Mouse (Mus musculus) MEL (cell line): ENCODE measurements at regions not wholly inside any gene's neighbourhood (a gene's known extent, or its start where the extent isn't known, plus 50 kb on each side); places are given as distances from the start of the nearest gene placed in this dataset.
A peak's percentile ranks its signal among the peaks of the same experiment; 100 is the strongest.

Source experiments
- DNase-seq: peaks from one replicate; pipeline ENCODE4 v3.0.0; 2011; ENCODE audit warnings: low read depth, low spot score
- H3K27ac ChIP-seq: 2 replicates; pipeline ENCODE4 v1.5.1; 2012; ENCODE audit warnings: low read depth, mild to moderate bottlenecking, control low read depth, low read length, moderate library complexity; ENCODE audit not compliant: control insufficient read depth
- H3K27me3 ChIP-seq, 2 experiments: fragments of 150-350 bp in 1 of 2; sonication (generic) in 1 of 2; 2 replicates each; pipeline ENCODE4 v1.6.1; 2012; ENCODE audit warnings: low read length in 2 of 2, mild to moderate bottlenecking in 2 of 2, improper control_type of control experiment in 1 of 2, moderate library complexity in 1 of 2; ENCODE audit not compliant: insufficient read depth in 2 of 2, control insufficient read depth in 1 of 2
- H3K36me3 ChIP-seq, 2 experiments: 2 replicates each; pipeline ENCODE4 v1.6.1; 2012 to 2014; ENCODE audit warnings: low read length in 2 of 2, improper control_type of control experiment in 1 of 2, inconsistent platforms in 1 of 2, mild to moderate bottlenecking in 1 of 2; ENCODE audit not compliant: insufficient read depth in 2 of 2, control insufficient read depth in 1 of 2
- H3K4me1 ChIP-seq, 2 experiments: fragments of 150-350 bp in 1 of 2; sonication (generic) in 1 of 2; 2 replicates each; pipeline ENCODE4 v1.6.1; 2012; ENCODE audit warnings: low read length in 2 of 2, improper control_type of control experiment in 1 of 2, mild to moderate bottlenecking in 1 of 2; ENCODE audit not compliant: insufficient read depth in 2 of 2, control insufficient read depth in 1 of 2
- H3K4me3 ChIP-seq, 2 experiments: fragments of 150-350 bp in 1 of 2; sonication (generic) in 1 of 2; 2 replicates each; pipeline ENCODE4 v1.5.1; 2012; ENCODE audit warnings: low read depth in 2 of 2, low read length in 2 of 2, mild to moderate bottlenecking in 2 of 2, moderate library complexity in 2 of 2, control low read depth in 1 of 2, improper control_type of control experiment in 1 of 2; ENCODE audit not compliant: control insufficient read depth in 1 of 2, insufficient read depth in 1 of 2
- H3K79me2 ChIP-seq: 2 replicates; pipeline ENCODE4 v1.6.1; 2012; ENCODE audit warnings: mild to moderate bottlenecking, low read length, moderate library complexity; ENCODE audit not compliant: control insufficient read depth, poor library complexity, insufficient read depth
- H3K9ac ChIP-seq: 2 replicates; pipeline ENCODE4 v1.6.1; 2012; ENCODE audit warnings: low read depth, mild to moderate bottlenecking, control low read depth, low read length, moderate library complexity; ENCODE audit not compliant: control insufficient read depth, poor library complexity, severe bottlenecking
- H3K9me3 ChIP-seq: fragments of 150-350 bp; sonication (generic); replicated peaks from 2 replicates; pipeline ENCODE4 v1.6.1; 2012; ENCODE audit warnings: mild to moderate bottlenecking, low read length, improper control_type of control experiment, moderate library complexity; ENCODE audit not compliant: insufficient read depth
- BHLHE40 ChIP-seq: IDR thresholded peaks from 2 replicates; pipeline ENCODE4 v1.6.1; 2012; ENCODE audit warnings: low read depth, mild to moderate bottlenecking, inconsistent platforms, low read length, improper control_type of control experiment, borderline replicate concordance
- CHD2 ChIP-seq: IDR thresholded peaks from 2 replicates; pipeline ENCODE4 v1.6.1; 2011; ENCODE audit warnings: low read length, improper control_type of control experiment
- CTCF ChIP-seq, 3 experiments: IDR thresholded peaks in 2 of 3; conservative IDR thresholded peaks in 1 of 3; 2 replicates each; pipeline ENCODE4 v1.5.1; 2011 to 2012; ENCODE audit warnings: low read length in 3 of 3, low read depth in 2 of 3, mild to moderate bottlenecking in 2 of 3, improper control_type of control experiment in 1 of 3, inconsistent platforms in 1 of 3, mixed read lengths in 1 of 3, moderate library complexity in 1 of 3; ENCODE audit not compliant: control insufficient read depth in 1 of 3, insufficient read depth in 1 of 3, poor library complexity in 1 of 3, severe bottlenecking in 1 of 3
- E2F4 ChIP-seq: IDR thresholded peaks from 2 replicates; pipeline ENCODE4 v1.6.1; 2011; ENCODE audit warnings: low read depth, low read length, improper control_type of control experiment, borderline replicate concordance
- ELF1 ChIP-seq: IDR thresholded peaks from 2 replicates; pipeline ENCODE4 v1.6.1; 2014; ENCODE audit warnings: low read depth, mild to moderate bottlenecking, inconsistent platforms, low read length, improper control_type of control experiment, moderate library complexity
- ETS1 ChIP-seq: IDR thresholded peaks from 2 replicates; pipeline ENCODE4 v1.6.1; 2012; ENCODE audit warnings: low read depth, mild to moderate bottlenecking, inconsistent platforms, low read length, improper control_type of control experiment, moderate library complexity
- GABPA ChIP-seq: IDR thresholded peaks from 2 replicates; pipeline ENCODE4 v1.6.1; 2012; ENCODE audit warnings: low read depth, mild to moderate bottlenecking, inconsistent platforms, low read length, improper control_type of control experiment, moderate library complexity
- GATA1 ChIP-seq: IDR thresholded peaks from 2 replicates; pipeline ENCODE4 v1.6.1; 2011; ENCODE audit warnings: low read depth, low read length, improper control_type of control experiment
- HCFC1 ChIP-seq: IDR thresholded peaks from 2 replicates; pipeline ENCODE4 v1.6.1; 2012; ENCODE audit warnings: low read depth, mild to moderate bottlenecking, inconsistent platforms, low read length, improper control_type of control experiment, moderate library complexity
- MAFK ChIP-seq: IDR thresholded peaks from 2 replicates; pipeline ENCODE4 v1.6.1; 2011; ENCODE audit warnings: low read depth, mild to moderate bottlenecking, low read length, improper control_type of control experiment, borderline replicate concordance
- MAX ChIP-seq: IDR thresholded peaks from 2 replicates; pipeline ENCODE4 v1.6.1; 2011; ENCODE audit warnings: low read length, improper control_type of control experiment
- MAZ ChIP-seq: IDR thresholded peaks from 2 replicates; pipeline ENCODE4 v1.6.1; 2012; ENCODE audit warnings: low read depth, mild to moderate bottlenecking, inconsistent platforms, low read length, improper control_type of control experiment
- MEF2A ChIP-seq: IDR thresholded peaks from 2 replicates; pipeline ENCODE4 v1.6.1; 2014; ENCODE audit warnings: low read depth, mild to moderate bottlenecking, inconsistent platforms, low read length, improper control_type of control experiment; ENCODE audit not compliant: poor library complexity, insufficient replicate concordance, severe bottlenecking; ENCODE audit errors: extremely low read depth
- MXI1 ChIP-seq: IDR thresholded peaks from 2 replicates; pipeline ENCODE4 v1.6.1; 2011; ENCODE audit warnings: mild to moderate bottlenecking, low read depth, low read length, improper control_type of control experiment
- MYB ChIP-seq: IDR thresholded peaks from 2 replicates; pipeline ENCODE4 v1.6.1; 2011; ENCODE audit warnings: mild to moderate bottlenecking, low read depth, low read length, improper control_type of control experiment
- MYC ChIP-seq: IDR thresholded peaks from 2 replicates; pipeline ENCODE4 v1.6.1; 2011; ENCODE audit warnings: low read depth, mild to moderate bottlenecking, low read length, improper control_type of control experiment, moderate library complexity
- NELFE ChIP-seq: IDR thresholded peaks from 2 replicates; pipeline ENCODE4 v1.6.1; 2011; ENCODE audit warnings: low read depth, low read length, improper control_type of control experiment
- NRF1 ChIP-seq: IDR thresholded peaks from 2 replicates; pipeline ENCODE4 v1.6.1; 2014; ENCODE audit warnings: low read depth, mild to moderate bottlenecking, inconsistent platforms, low read length, improper control_type of control experiment, moderate library complexity; ENCODE audit not compliant: poor library complexity, insufficient read depth, severe bottlenecking
- POLR2A ChIP-seq, 2 experiments: IDR thresholded peaks; 2 replicates each; pipeline ENCODE4 v1.6.1; 2011 to 2012; ENCODE audit warnings: low read length in 2 of 2, mild to moderate bottlenecking in 2 of 2, control low read depth in 1 of 2, improper control_type of control experiment in 1 of 2, low read depth in 1 of 2, moderate library complexity in 1 of 2; ENCODE audit not compliant: control insufficient read depth in 1 of 2, insufficient read depth in 1 of 2, poor library complexity in 1 of 2
- POLR2AphosphoS5 ChIP-seq: IDR thresholded peaks from 2 replicates; pipeline ENCODE4 v1.6.1; 2012; ENCODE audit warnings: low read depth, borderline replicate concordance, mild to moderate bottlenecking, inconsistent platforms, low read length, moderate library complexity, mixed read lengths
- RAD21 ChIP-seq: IDR thresholded peaks from 2 replicates; pipeline ENCODE4 v1.6.1; 2011; ENCODE audit warnings: mild to moderate bottlenecking, low read depth, low read length, improper control_type of control experiment
- SIN3A ChIP-seq: IDR thresholded peaks from 2 replicates; pipeline ENCODE4 v1.6.1; 2012; ENCODE audit warnings: low read length, improper control_type of control experiment, inconsistent platforms
- SMC3 ChIP-seq: IDR thresholded peaks from 2 replicates; pipeline ENCODE4 v1.6.1; 2011; ENCODE audit warnings: low read depth, low read length, improper control_type of control experiment
- TAL1 ChIP-seq: IDR thresholded peaks from 2 replicates; pipeline ENCODE4 v1.6.1; 2012; ENCODE audit warnings: mild to moderate bottlenecking, inconsistent platforms, low read length, moderate library complexity, mixed read lengths
- TBP ChIP-seq: IDR thresholded peaks from 2 replicates; pipeline ENCODE4 v1.8.0; 2011; ENCODE audit warnings: low read depth, low read length, improper control_type of control experiment
- UBTF ChIP-seq: IDR thresholded peaks from 2 replicates; pipeline ENCODE4 v1.6.1; 2012; ENCODE audit warnings: low read depth, mild to moderate bottlenecking, inconsistent platforms, low read length, improper control_type of control experiment, moderate library complexity, borderline replicate concordance; ENCODE audit not compliant: insufficient read depth
- USF1 ChIP-seq: IDR thresholded peaks from 2 replicates; pipeline ENCODE4 v1.6.1; 2014; ENCODE audit warnings: low read depth, mild to moderate bottlenecking, inconsistent platforms, low read length, improper control_type of control experiment, moderate library complexity
- USF2 ChIP-seq, 2 experiments: IDR thresholded peaks; 2 replicates each; pipeline ENCODE4 v1.6.1; 2011 to 2012; ENCODE audit warnings: improper control_type of control experiment in 2 of 2, low read length in 2 of 2, borderline replicate concordance in 1 of 2, inconsistent platforms in 1 of 2, low read depth in 1 of 2, mild to moderate bottlenecking in 1 of 2; ENCODE audit not compliant: insufficient read depth in 1 of 2
- ZC3H11A ChIP-seq: IDR thresholded peaks from 2 replicates; pipeline ENCODE4 v1.6.1; 2012; ENCODE audit warnings: low read depth, mild to moderate bottlenecking, inconsistent platforms, low read length, improper control_type of control experiment
- ZKSCAN1 ChIP-seq: IDR thresholded peaks from 2 replicates; pipeline ENCODE4 v1.6.1; 2012; ENCODE audit warnings: low read depth, mild to moderate bottlenecking, inconsistent platforms, low read length, improper control_type of control experiment, moderate library complexity

DNA sequence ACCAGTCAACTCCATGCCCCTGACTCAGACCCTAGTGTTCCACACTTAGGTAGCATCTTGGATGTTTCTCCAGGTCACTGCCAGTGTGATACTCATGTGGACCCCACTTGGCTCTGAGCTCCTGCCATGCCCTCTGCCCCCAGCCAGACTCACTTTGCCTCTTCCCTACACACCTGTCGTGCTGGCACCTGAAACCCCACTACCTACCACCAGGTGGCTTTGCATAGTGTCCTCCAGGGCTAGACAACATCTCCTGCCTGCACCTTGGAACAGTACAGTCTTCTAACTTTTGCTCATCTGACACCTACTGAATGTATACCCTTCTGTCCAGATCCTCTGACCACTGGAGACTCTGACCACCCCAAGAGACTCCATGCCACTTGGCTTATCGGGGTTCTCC, 80.6 kb downstream of the Fam53a start:
- no peaks in the 10 kb centered on the region for H3K36me3 ChIP-seq
- no peak overlapping the region for H3K27ac ChIP-seq
- DNase-seq: no peak
- H3K27me3 ChIP-seq: peaks cover 4 to 11% of the 10 kb centered on the region in 2 experiments
- H3K4me1 ChIP-seq: no peaks in the 10 kb centered on the region; a peak in 1 of 4 replicates
- H3K9me3 ChIP-seq: no peaks in the 10 kb centered on the region
- H3K4me3 ChIP-seq: no peak overlapping the region
- H3K9ac ChIP-seq: no peak overlapping the region
- no peaks in the 10 kb centered on the region for H3K79me2 ChIP-seq
- no peak for TF ChIP-seq POLR2A (IDR thresholded peaks at IDR 0.05; ENCODE audit: control insufficient read depth in 1 of 2, insufficient read depth in 1 of 2, low read depth in 1 of 2, low read length in 2 of 2, poor library complexity in 1 of 2)
- peak in 2 of 3 experiments; percentile 11 to 30; a peak in 1 of 6 replicates for TF ChIP-seq CTCF (IDR thresholded peaks at IDR 0.05 in 2 of 3, conservative IDR thresholded peaks at IDR 0.05 in 1 of 3; ENCODE audit: control insufficient read depth in 1 of 3, insufficient read depth in 1 of 3, low read depth in 2 of 3, low read length in 3 of 3, poor library complexity in 1 of 3, severe bottlenecking in 1 of 3)
- TF ChIP-seq MYC: no peak
- no peak for TF ChIP-seq USF2 (IDR thresholded peaks at IDR 0.05; ENCODE audit: borderline replicate concordance in 1 of 2, insufficient read depth in 1 of 2, low read depth in 1 of 2, low read length in 2 of 2)
- peak; percentile 31; the same call in 1 of the 2 replicates for TF ChIP-seq SMC3

DNA sequence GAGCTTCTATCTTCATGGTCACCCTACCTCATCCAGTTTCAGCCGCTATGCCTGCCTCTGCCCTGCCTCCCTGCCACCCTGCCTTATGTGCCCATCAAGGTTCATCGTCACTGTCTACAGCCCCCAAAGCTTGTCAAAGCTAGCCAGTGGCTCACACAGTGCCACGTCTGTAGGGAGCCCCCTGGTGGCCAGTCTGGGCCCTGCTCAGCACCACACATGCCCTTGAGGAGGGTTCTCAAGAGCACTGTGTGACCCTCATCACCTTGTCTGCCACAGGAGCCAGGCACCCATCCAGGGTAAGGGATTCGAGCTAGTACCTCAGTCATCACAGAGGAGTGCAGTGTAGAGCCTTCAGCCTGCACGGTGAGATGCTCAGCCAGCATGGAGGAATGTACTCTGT, 86.1 kb downstream of the Fam53a start:
- Histone ChIP-seq H3K79me2 (no peaks in the 10 kb centered on the region), H3K27ac (no peak overlapping the region), H3K36me3 (no peaks in the 10 kb centered on the region), H3K4me3 (no peak overlapping the region), H3K9ac (no peak overlapping the region), H3K27me3 (no peaks in the 10 kb centered on the region; a peak in 1 of 4 replicates), H3K4me1 (no peaks in the 10 kb centered on the region; a peak in 1 of 4 replicates), H3K9me3 (no peaks in the 10 kb centered on the region)
- DNase-seq: peak; percentile 78
- TF ChIP-seq TAL1 (no peak), GABPA (no peak), SMC3 (peak; percentile 82), NELFE (no peak), NRF1 (no peak), ZKSCAN1 (no peak), POLR2AphosphoS5 (no peak), E2F4 (no peak), HCFC1 (no peak), BHLHE40 (no peak), MAX (no peak), ELF1 (no peak), USF1 (no peak), CHD2 (no peak), MXI1 (no peak), TBP (no peak), GATA1 (no peak), USF2 (IDR thresholded peaks at IDR 0.05; ENCODE audit: borderline replicate concordance in 1 of 2, insufficient read depth in 1 of 2, low read depth in 1 of 2, low read length in 2 of 2) (no peak), MYC (no peak), UBTF (no peak), POLR2A (IDR thresholded peaks at IDR 0.05; ENCODE audit: control insufficient read depth in 1 of 2, insufficient read depth in 1 of 2, low read depth in 1 of 2, low read length in 2 of 2, poor library complexity in 1 of 2) (no peak), CTCF (IDR thresholded peaks at IDR 0.05 in 2 of 3, conservative IDR thresholded peaks at IDR 0.05 in 1 of 3; ENCODE audit: control insufficient read depth in 1 of 3, insufficient read depth in 1 of 3, low read depth in 2 of 3, low read length in 3 of 3, poor library complexity in 1 of 3, severe bottlenecking in 1 of 3) (peak; percentile 91 to 98 (median 97)), ETS1 (no peak), SIN3A (no peak), MYB (no peak), MEF2A (no peak), ZC3H11A (peak; percentile 49), RAD21 (peak; percentile 62), MAZ (peak; percentile 63; the same call in 1 of the 2 replicates), MAFK (no peak)
